Mouse (Mus musculus): ENCODE results near the gene Raver1.

DNA sequence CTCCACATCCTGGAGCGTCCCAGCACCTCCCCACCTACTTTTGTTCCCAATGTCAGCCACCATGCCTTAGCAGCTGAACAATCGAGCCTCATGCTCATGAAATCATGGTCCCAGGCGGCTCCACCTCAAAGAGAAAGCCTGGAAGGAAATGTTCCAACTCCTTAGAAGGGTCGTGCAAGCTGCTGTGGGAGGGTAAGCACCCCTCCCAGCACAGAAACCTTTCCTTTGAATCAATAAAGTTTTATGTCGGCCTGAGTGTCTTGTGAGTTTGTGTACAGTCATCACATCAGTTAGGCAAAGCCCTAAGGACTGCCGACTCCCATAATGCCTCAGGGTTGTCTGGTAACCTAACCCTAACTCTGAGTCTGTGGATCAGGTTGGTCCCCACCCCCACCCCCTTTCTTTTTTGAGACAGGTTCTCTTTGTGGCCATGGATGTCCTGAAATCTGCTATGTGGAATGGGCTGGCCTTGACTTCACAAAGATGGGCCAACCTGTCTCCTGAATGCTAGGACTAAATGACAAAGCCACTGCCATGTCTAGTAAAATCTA is 63.2 kb downstream of the Raver1 start:
- no peak for TF ChIP-seq CTCF (IDR thresholded peaks at IDR 0.05; ENCODE audit: borderline replicate concordance, insufficient read depth, low read depth, low read length)
- no peak for TF ChIP-seq POLR2A (IDR thresholded peaks at IDR 0.05; ENCODE audit: borderline replicate concordance, insufficient read depth, low read length)

All from cerebellum, adult 2 months (tissue).